Mouse (Mus musculus) heart, postnatal 25 days (tissue): ENCODE measurements around the gene Cdca7. TPM values are rescaled to one million over a fixed set of nuclear protein-coding genes. Genes with fewer than 3 reads are reported as not detected.

ENCODE experiments used
- total RNA-seq, 2 experiments: library from RNA; stranded (reverse); gene quantifications; 2 replicates each; pipeline ENCODE4 v1.2.3; 2021

Gene Cdca7
- total RNA-seq, 2 experiments from 2014 or later, result 1.4 to 1.6 TPM

Other genes starting within 250 kb of the Cdca7 start
- gene Map3k20, start 190.5 kb upstream of the Cdca7 start, total RNA-seq, result 100 to 1,000 TPM; 271 to 291 TPM